Mouse (Mus musculus) cerebellum, adult (tissue): ENCODE measurements around the gene Gm9048.
"Not testable (repeated sequence)": the region's sequence is repeated elsewhere in the genome, so short reads cannot be mapped to it uniquely, and the experiment has no call there.

Experiments
- ATAC-seq: cut with Nextera tagmentation; 2 replicates; pipeline ENCODE4 v1.9.2; 2017; ENCODE audit warnings: mild to moderate bottlenecking, moderate library complexity, mixed read lengths; ENCODE audit not compliant: insufficient number of reproducible peaks, low FRiP score, low TSS enrichment

Gene Gm9048

DNA sequence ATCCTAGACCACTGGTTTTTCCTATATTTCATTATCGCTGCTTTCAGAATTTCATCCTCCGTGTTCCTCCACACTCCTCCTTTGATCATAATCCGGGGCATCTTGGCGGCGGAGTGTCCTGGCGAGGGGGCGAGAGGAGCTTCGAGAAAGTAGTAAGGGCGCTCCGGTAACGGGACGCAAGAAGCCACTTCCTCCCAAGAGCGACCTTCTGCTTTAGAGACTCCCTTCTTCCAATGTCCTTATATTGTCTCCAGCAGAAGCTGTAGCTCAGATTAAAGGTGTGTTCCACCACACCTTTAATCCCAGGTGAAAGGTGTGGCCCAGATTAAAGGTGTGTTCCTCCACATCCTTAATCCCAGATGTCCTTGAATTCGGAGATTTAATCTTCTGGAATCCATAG lies at the start of gene Gm9048:
Gm9048 (minus strand) TSS at position 101 of the 400 bp plus-strand sequence.
- not testable (repeated sequence) for ATAC-seq

DNA sequence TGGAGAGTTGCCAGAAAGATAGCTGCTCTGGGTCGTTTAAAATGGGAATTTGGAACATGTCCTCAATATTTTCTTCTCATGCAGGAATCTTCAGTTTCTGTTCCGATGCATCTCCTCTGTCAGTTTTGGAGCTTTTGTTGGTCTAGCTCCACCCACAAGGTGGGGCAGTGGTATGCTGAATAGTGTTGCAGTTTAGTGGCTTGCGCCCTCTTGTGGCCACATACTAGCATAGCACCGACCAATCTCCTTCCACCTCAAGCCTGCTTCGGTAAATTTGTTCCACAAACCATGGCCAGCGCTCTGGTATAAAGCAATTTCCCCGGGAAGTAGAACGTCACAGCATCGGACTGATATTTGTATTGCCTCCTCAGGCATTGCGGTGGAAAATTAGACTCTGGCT lies 22.0 kb upstream of the Gm9048 start:
- peak; percentile 85 for ATAC-seq

GRCm38 (mm10) chr10:118369518-118369917 lies 21.0 kb upstream of the Gm9048 start:
- no peak for ATAC-seq

GRCm38 (mm10) chr10:118354005-118354404 lies 5.5 kb upstream of the Gm9048 start, which contains the start of gene Gm9049:
Gene Gm9049, minus strand, starts transcription at chr10:118354105.
- ATAC-seq = not testable (repeated sequence)

DNA sequence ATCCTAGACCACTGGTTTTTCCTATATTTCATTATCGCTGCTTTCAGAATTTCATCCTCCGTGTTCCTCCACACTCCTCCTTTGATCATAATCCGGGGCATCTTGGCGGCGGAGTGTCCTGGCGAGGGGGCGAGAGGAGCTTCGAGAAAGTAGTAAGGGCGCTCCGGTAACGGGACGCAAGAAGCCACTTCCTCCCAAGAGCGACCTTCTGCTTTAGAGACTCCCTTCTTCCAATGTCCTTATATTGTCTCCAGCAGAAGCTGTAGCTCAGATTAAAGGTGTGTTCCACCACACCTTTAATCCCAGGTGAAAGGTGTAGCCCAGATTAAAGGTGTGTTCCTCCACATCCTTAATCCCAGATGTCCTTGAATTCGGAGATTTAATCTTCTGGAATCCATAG lies 5.3 kb downstream of the Gm9048 start, which contains the start of gene Gm9046:
Gm9046 (minus strand) TSS at position 101 of the 400 bp plus-strand sequence.
- not testable (repeated sequence) for ATAC-seq

DNA sequence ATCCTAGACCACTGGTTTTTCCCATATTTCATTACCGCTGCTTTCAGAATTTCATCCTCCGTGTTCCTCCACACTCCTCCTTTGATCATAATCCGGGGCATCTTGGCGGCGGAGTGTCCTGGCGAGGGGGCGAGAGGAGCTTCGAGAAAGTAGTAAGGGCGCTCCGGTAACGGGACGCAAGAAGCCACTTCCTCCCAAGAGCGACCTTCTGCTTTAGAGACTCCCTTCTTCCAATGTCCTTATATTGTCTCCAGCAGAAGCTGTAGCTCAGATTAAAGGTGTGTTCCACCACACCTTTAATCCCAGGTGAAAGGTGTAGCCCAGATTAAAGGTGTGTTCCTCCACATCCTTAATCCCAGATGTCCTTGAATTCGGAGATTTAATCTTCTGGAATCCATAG lies 10.7 kb downstream of the Gm9048 start, which contains the start of gene Gm9045:
Gm9045 (minus strand) TSS at position 101 of the 400 bp plus-strand sequence.
- ATAC-seq = not testable (repeated sequence)

GRCm38 (mm10) chr10:118332308-118332707 lies 16.2 kb downstream of the Gm9048 start, which contains the start of gene Gm9044:
Gene Gm9044, minus strand, starts transcription at chr10:118332408.
- ATAC-seq = not testable (repeated sequence)

DNA sequence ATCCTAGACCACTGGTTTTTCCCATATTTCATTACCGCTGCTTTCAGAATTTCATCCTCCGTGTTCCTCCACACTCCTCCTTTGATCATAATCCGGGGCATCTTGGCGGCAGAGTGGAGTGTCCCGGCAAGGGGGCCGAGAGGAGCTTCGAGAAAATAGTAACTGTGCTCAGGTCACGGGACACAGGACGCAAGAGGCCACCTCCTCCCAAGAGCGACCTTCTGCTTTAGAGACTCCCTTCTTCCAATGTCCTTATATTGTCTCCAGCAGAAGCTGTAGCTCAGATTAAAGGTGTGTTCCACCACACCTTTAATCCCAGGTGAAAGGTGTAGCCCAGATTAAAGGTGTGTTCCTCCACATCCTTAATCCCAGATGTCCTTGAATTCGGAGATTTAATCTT lies 21.6 kb downstream of the Gm9048 start, which contains the start of gene Gm9040:
Gm9040 (minus strand) TSS at position 101 of the 400 bp plus-strand sequence.
- not testable (repeated sequence) for ATAC-seq

- no peak for ATAC-seq
Measured at GRCm38 (mm10) chr10:118319024-118319423, 29.5 kb downstream of the Gm9048 start.

GRCm38 (mm10) chr10:118302133-118302532 lies 46.3 kb downstream of the Gm9048 start:
- ATAC-seq = peak; percentile 57; the same call in 1 of the 2 replicates
